Mouse (Mus musculus): ENCODE results near the gene Pkd1l1.

DNA sequence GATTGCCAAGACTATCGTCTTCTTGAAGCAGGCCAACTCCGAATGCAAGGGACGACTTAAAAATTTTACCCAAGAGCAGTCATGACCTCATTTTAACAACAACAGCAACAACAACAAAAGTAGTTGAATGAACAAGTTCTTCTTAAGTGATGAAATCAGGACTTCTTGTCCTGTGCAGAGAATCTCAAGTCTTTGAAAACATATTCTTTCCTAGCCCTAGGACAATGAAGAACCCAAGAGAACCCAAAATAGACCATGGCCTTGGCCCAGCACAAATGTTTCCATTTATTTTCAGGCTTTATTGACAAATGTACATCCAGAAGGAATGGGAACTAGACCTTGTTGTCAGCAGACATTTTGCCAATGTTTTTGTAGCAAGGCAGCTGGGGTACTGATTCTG, 147.7 kb downstream of the Pkd1l1 start:
- no peak for TF ChIP-seq CTCF (IDR thresholded peaks at IDR 0.05; ENCODE audit: low read depth)
- no peak for TF ChIP-seq EP300 (optimal IDR thresholded peaks at IDR 0.05)
